Mouse (Mus musculus): ENCODE measurements at regions not wholly inside any gene's neighbourhood (a gene's known extent, or its start where the extent isn't known, plus 50 kb on each side); places are given as distances from the start of the nearest gene placed in this dataset.

DNA sequence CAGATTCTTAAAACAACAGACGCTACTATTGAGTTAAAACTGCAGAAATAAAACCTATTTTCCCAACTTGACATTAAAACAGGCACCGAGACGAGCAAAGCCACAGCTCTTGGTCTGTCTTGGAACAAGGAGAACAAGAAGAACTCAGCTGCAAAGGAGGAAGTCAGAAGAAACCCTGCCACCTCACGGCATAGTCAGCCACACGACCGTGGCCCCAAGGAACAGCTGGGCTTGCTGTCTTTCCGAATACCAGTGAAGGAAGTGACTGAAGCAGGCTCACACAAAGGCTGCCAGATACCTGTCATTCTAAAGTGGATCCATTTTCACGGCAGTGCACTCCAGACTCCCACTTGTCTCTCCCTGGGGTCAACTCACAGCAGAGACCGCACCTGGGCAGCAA is 187.3 kb upstream of the Afdn start:
- TF ChIP-seq TAL1 (IDR thresholded peaks at IDR 0.05; ENCODE audit: low read length) (no peak), GATA1 (IDR thresholded peaks at IDR 0.05; ENCODE audit: low read length) (no peak)

Data from erythroblast, embryonic 14.5 days (primary cell).